Mouse (Mus musculus) liver, embryonic 14.5 days (tissue): ENCODE measurements around the gene Satb1.

Experiments
- CTCF ChIP-seq: IDR thresholded peaks from 2 replicates; pipeline ENCODE4 v1.5.1; 2016; ENCODE audit warnings: antibody characterized with exemption, low read depth, control low read depth
- EP300 ChIP-seq: IDR thresholded peaks from 2 replicates; pipeline ENCODE4 v1.6.1; 2016; ENCODE audit warnings: antibody characterized with exemption, low read depth

- TF ChIP-seq CTCF = no peak
- TF ChIP-seq EP300 = no peak
Observed at GRCm38 (mm10) chr17:51789098-51789497, 44.0 kb downstream of the Satb1 start.
